Mouse (Mus musculus): ENCODE measurements around the gene Cyren. TPM values are rescaled to one million over a fixed set of nuclear protein-coding genes. Genes with fewer than 3 reads are reported as not detected.

Gene Cyren
- 6.5 and 6.7 TPM in 2 replicates for polyA plus RNA-seq (2012; rRNA removed)

GRCm38 (mm10) chr6:34877509-34878321 lies at the start of gene Cyren:
Gene Cyren (minus strand): TSS chr6:34878060.
- DNase-seq (ENCODE audit: low read depth), result peak; percentile 30

GRCm38 (mm10) chr6:34927594-34927993 lies 49.7 kb upstream of the Cyren start:
- DNase-seq (ENCODE audit: low read depth), result no peak

DNA sequence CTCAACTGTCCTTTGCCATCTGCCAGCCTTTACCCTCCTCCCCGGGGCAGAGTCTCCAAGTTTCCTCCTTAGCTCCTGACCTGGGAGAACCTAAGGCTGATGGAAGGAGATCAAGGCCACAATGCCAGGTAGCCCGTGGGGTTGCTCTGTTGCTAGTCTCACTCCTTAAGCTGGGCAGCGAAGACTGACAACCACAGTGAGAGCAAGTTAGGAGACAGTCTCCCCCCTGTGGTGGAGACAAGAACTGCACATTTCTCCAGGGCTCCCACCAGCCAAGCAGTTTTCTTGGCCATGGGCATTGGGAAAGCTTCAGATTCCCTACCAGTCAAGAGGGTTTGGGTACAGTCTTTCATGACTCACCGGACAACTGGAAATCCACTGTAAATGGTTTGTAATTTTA lies 49.3 kb upstream of the Cyren start:
- no peak for DNase-seq (ENCODE audit: low read depth)

DNA sequence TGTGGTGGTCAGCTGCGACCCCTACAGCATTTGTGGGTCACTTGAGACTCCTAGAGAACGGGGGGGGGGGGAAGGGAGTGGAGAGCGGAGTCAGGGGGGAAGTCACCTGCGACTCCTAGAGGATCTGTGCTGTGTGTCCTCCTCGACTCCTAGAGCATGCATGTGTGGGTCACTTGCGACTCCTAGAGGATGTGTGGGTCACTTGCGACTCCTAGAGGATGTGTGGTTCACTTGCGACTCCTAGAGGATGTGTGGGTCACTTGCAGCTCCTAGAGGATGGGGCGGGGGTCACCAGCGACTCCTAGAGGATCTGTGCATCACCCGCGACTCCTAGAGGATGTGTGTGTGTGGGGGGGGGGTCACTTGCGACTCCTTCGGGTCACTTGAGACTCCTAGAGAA lies 44.1 kb upstream of the Cyren start:
- no peak for DNase-seq (ENCODE audit: low read depth)

DNA sequence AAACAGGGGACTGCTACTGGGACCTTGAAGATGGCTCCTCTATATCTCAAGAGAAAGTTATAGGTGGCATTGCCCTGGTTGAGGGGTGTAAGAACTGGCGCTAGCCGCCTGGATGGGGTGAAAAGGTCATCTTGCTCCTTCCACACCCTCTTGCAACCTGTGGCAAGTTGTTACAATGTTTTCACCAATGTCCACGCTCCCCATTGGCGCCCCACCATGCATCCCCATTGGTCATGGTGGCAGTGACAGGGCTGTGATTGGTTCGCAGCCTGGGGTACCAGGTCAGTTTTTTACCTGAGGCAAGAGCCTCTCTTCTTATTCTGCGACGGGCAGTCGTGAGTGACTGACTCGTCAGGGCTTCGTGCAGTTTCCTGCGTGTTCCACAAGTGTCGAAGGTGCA lies 42.8 kb upstream of the Cyren start:
- DNase-seq (ENCODE audit: low read depth), result no peak

- DNase-seq (ENCODE audit: low read depth), result no peak
Observed at GRCm38 (mm10) chr6:34919956-34920355, 42.1 kb upstream of the Cyren start, which contains the start of gene Stra8. Gene Stra8 (plus strand): TSS chr6:34920163.

DNA sequence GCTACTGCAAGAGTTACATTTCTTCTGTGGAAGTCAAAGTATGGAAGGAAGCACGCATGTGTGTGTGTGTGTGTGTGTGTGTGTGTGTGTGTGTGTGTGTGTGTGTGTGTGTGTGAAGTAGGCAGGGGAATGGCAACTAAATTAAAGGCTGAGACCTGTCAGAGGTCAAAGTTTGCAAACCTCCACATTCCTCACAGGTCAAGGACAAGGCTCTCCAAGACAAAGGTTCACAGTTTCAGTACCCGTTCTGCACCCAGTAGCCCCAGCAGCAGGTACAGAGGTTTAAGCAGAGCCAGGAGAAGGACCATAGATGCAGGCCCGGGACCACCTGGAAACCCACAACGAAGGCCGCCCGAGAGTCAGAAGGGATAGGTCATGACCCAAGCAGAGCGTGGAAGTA lies 41.3 kb upstream of the Cyren start:
- no peak for DNase-seq (ENCODE audit: low read depth)

DNA sequence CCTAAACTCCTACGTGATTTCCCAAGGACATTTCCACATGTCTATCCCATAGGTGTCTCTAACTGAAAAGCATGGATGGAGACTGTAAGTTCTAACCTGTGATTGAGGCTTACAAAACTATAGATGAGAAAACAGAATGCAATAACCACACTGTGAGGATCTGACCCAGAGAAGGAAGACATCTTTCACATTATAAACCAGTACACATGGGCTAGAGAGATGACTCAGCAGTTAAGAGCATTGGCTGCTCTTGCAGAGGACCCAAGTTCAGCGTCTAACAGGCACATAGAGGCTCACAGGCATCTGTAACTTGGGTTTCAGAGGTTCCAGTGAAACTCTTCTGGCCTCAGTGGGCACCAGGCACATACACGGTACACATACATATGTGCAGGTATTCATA lies 36.6 kb upstream of the Cyren start:
- DNase-seq (ENCODE audit: low read depth), result no peak

- DNase-seq (ENCODE audit: low read depth), result no peak
Observed at GRCm38 (mm10) chr6:34913341-34914040, 35.6 kb upstream of the Cyren start.

- no peak for DNase-seq (ENCODE audit: low read depth)
Observed at GRCm38 (mm10) chr6:34910371-34911219, 32.7 kb upstream of the Cyren start, which contains the start of gene Wdr91. Gene Wdr91 (minus strand): TSS chr6:34910876.

GRCm38 (mm10) chr6:34909631-34910345 lies 31.9 kb upstream of the Cyren start:
- DNase-seq (ENCODE audit: low read depth), result peak; percentile 47

- no peak for DNase-seq (ENCODE audit: low read depth)
Observed at GRCm38 (mm10) chr6:34907696-34908260, 29.9 kb upstream of the Cyren start.

DNA sequence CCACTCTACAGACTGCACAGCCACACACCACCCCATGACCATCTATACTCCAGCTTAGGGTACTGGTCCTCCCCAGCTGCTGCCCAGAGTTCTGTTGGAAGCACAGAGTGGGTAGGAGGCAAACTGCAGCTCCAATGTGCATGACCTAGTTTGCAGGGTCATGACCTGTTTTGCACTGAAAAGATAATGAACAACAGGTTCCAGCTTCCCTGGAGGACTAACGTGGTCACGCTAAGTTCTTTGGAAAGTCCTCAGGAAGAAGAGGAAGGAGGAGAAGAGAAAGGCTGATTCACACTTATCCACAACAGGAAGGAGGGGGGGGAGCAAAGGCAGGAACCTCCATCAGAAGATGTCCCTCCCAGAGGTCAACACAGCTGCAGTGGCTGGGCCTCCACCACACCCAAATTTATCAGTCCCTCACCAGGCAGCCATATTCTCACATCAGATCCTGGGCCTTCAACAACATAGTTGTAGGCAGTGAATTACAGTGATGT lies 29.3 kb upstream of the Cyren start:
- DNase-seq (ENCODE audit: low read depth), result no peak

DNA sequence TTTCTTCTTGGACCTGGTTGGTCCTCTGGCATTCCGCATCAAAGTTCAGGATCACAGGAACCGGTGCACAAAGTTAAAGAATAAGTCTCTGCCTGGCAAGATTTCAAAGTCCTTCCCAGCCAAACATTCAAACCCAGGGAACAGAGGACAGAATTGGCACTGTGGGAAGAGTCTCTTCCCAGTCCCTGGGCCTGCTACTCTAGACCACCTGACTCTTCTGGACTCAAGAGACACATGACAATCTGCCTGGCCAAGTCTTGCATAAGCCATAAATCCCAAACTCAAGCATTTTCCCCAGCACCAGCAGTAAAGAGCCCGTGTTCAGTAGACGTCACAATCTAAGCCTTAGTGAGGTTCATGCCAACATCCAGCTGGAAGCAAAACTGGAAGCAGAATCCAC lies 28.8 kb upstream of the Cyren start:
- DNase-seq (ENCODE audit: low read depth), result no peak

DNA sequence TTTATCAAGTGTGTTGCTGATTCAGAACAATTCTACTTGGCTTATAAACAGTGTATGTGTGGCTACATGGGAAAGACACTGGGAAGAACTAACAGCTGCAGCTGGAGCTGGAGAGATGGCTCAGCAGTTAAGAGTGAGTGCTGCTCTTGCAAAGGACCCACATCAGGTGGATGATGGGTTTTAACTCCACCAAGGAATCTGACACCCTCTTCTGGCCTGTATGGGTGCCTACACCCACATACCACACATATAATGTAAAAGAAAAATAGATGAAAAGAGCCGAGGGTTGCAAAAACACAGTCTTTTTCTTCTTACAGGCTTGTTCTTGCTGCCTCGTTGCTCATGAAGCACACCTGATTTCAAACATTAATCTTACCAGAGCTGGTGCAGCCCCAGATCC lies 28.3 kb upstream of the Cyren start:
- no peak for DNase-seq (ENCODE audit: low read depth)

DNA sequence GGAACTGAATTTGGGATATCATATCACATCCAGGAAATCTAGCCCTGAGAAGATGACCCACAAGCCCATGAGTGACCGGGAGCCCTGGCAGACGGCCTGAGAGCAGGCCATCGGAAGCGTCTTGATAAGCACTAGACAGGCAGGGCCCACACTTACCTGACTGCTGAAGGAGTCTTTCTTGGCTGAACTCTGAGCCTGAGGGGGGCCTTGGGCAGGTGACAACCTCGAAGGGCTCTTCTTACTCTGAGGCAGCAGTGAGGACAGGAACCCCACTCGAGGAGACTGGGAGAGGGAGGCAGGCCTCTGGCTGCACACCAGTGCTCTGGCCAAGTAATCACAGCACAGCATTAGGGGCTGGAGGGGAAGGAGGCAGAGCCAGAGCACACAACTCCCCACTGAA lies 26.5 kb upstream of the Cyren start:
- DNase-seq (ENCODE audit: low read depth), result no peak

- DNase-seq (ENCODE audit: low read depth), result no peak
Observed at GRCm38 (mm10) chr6:34903851-34904250, 26.0 kb upstream of the Cyren start.

DNA sequence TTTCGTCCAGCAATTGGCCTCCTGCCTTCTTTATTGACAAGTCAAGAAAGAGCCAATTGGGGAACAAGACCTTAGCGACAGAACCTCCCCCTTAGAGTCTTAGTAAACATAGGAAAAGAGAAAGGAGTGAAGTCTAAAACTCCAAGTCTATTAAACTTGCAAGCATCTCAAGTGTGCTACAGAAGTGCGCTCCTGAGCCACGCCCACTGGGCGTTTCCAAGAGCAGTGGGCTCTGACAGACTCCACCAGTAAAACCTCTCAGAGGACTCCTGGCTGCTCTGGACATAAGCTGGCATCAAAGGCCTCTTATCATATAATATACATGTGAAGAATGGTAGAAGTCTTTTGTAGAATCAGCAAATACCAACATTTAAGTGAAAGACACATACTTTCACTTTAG lies 25.6 kb upstream of the Cyren start:
- no peak for DNase-seq (ENCODE audit: low read depth)

DNA sequence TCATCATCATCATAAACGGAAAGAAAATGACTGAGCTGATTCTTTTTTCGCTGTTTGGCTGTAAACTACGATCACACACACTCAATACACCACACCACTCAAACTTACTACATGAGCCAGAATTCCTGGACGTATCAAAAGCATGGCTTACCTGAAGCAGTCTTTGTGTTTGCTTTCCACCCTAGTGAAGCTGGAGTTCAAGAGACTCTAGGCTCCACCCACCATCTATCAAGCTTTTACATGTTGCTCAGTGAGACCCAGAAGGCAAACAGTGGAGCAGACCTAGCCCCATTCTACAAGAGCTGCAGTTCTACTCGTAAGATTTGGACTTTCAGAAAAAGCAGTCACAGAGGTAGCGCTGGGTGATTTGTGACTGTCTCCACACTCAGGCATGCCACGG lies 24.7 kb upstream of the Cyren start:
- no peak for DNase-seq (ENCODE audit: low read depth)

DNA sequence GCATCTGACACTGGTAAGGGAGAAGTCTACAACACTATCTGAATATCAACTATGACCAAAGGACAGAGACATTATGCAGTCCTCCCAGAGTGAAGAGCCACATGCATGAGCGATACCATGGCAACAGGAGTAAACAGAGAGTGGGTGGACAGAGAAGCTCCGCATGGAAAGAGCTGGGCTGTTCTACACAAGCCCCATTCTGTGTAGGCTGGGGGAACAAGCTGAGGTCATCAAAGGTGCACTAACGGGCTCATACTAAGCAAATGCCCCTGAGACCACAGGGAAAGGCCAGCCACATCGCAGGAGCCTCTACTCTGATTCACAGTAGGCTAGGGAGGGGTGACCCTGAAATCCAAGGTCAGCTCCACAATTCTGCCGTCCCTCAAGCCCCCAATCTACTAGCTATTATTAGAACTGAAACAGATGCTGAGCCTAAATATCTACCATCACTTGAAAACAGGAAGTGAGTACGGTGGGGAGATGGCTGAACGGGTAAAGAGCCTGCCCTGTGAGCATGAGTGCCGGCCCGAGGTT lies 24.1 kb upstream of the Cyren start:
- DNase-seq (ENCODE audit: low read depth), result no peak

DNA sequence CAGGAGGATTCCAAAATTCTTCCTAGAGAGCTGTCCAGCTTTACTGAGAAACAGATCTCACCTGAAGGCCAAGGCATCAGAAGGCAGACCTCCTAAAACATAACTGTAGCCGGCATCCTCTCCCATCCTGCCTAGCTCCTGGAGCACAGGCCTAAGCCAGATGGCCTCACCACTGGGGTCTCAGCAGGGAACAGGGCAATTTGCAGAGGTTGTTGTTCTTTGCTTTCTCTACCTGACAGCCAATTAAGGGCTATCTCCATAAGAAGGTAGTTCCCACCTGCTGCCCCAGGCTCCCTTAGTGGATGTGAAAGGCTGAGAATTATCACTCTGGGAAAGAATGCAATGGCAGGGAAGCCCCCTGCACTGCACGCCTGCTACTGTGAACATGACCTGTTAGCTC lies 23.1 kb upstream of the Cyren start:
- DNase-seq (ENCODE audit: low read depth), result no peak

Measured in gonadal fat pad, adult 2 months (tissue).